Mouse (Mus musculus) stomach, embryonic 16.5 days (tissue): ENCODE results near the gene Zfp385b. TPM values are rescaled to one million over a fixed set of nuclear protein-coding genes. Genes with fewer than 3 reads are reported as not detected.
A peak's percentile ranks its signal among the peaks of the same experiment; 100 is the strongest.

ENCODE experiments used
- ATAC-seq: fragments of 200-750 bp; cut with Nextera tagmentation; 2 replicates; pipeline ENCODE4 v1.8.0; 2017; ENCODE audit warnings: moderate number of reproducible peaks, moderate TSS enrichment; ENCODE audit not compliant: insufficient read depth, low FRiP score
- H3K27ac ChIP-seq: fragments of 300-500 bp; sonication (generic); 2 replicates; pipeline ENCODE4 v1.5.1; 2014; ENCODE audit warnings: low read length
- H3K27me3 ChIP-seq: fragments of 300-500 bp; sonication (generic); 2 replicates; pipeline ENCODE4 v1.6.1; 2014; ENCODE audit warnings: low read length, control low read depth, mixed read lengths; ENCODE audit not compliant: control insufficient read depth, insufficient read depth
- H3K36me3 ChIP-seq: fragments of 300-500 bp; sonication (generic); 2 replicates; pipeline ENCODE4 v1.6.1; 2014; ENCODE audit warnings: low read length; ENCODE audit not compliant: control insufficient read depth, insufficient read depth
- H3K4me1 ChIP-seq: fragments of 300-500 bp; sonication (generic); 2 replicates; pipeline ENCODE4 v1.6.1; 2014; ENCODE audit warnings: low read length, control low read depth, mixed read lengths; ENCODE audit not compliant: control insufficient read depth, insufficient read depth
- H3K4me2 ChIP-seq: fragments of 300-500 bp; sonication (generic); 2 replicates; pipeline ENCODE4 v1.6.1; 2014; ENCODE audit warnings: low read depth, low read length, mixed read lengths
- H3K4me3 ChIP-seq: fragments of 300-500 bp; sonication (generic); replicated peaks from 2 replicates; pipeline ENCODE4 v1.5.1; 2014; ENCODE audit warnings: mild to moderate bottlenecking, low read length
- H3K9ac ChIP-seq: fragments of 300-500 bp; sonication (generic); 2 replicates; pipeline ENCODE4 v1.6.1; 2014; ENCODE audit warnings: low read length
- H3K9me3 ChIP-seq: fragments of 300-500 bp; sonication (generic); replicated peaks from 2 replicates; pipeline ENCODE4 v1.6.1; 2016; ENCODE audit warnings: low read length, control low read depth; ENCODE audit not compliant: control insufficient read depth
- WGBS: fragments of 180-500 bp; shearing (Covaris S2); extraction: QIAGEN DNeasy Blood & Tissue Kit; methylation state at CpG from one replicate; pipeline ENCODE4 v1.1.7; 2014; 5-methylcytosine and 5-hydroxymethylcytosine counted together
- polyA plus RNA-seq: library from polyadenylated mRNA; unstranded; fragments of >200 nt; fragmentation: Nextera tagmentation; extraction: Ambion mirVana; gene quantifications from 2 replicates; pipeline ENCODE4 v1.2.1, GENCODE M21; 2015

Zfp385b gene
- polyA plus RNA-seq, result 5.6 and 6.6 TPM in 2 replicates

- Histone ChIP-seq H3K27me3 (peaks cover 4% of the 10 kb centered on the region; the same call in 1 of the 2 replicates), H3K4me1 (no peaks in the 10 kb centered on the region), H3K36me3 (no peaks in the 10 kb centered on the region), H3K4me3 (no peak within 1 kb of the TSS), H3K4me2 (no peak within 1 kb of the TSS), H3K9me3 (0 out of 2 replicates have a peak, but pooled peaks cover 2% of the 10 kb centered on the region), H3K27ac (no peak within 1 kb of the TSS), H3K9ac (no peak within 1 kb of the TSS)
- ATAC-seq, result no peak
Measured at GRCm38 (mm10) chr2:77819539-77819938, at the start of gene Zfp385b. Zfp385b (minus strand) TSS chr2:77819639.

GRCm38 (mm10) chr2:77863934-77864333 lies 44.5 kb upstream of the Zfp385b start:
- peak; percentile 50; the same call in 1 of the 2 replicates for ATAC-seq
- H3K36me3 ChIP-seq, result no peaks in the 10 kb centered on the region
- H3K27me3 ChIP-seq, result no peaks in the 10 kb centered on the region
- WGBS, result 50% methylated on average over 6 of the region's 6 CpGs
- no peak overlapping the region for H3K27ac ChIP-seq
- H3K4me2 ChIP-seq, result peak overlapping the region; percentile 26
- H3K9ac ChIP-seq, result no peak overlapping the region
- H3K4me3 ChIP-seq, result 0 out of 2 replicates have a peak overlapping the region, but pooled peaks have one; percentile 2
- 0 out of 2 replicates have a peak, but pooled peaks cover 2% of the 10 kb centered on the region for H3K4me1 ChIP-seq
- no peaks in the 10 kb centered on the region for H3K9me3 ChIP-seq

- Histone ChIP-seq H3K9ac (no peak overlapping the region), H3K4me1 (0 out of 2 replicates have a peak, but pooled peaks cover 2% of the 10 kb centered on the region), H3K4me3 (0 out of 2 replicates have a peak overlapping the region, but pooled peaks have one; percentile 2), H3K27ac (no peak overlapping the region), H3K9me3 (no peaks in the 10 kb centered on the region), H3K27me3 (no peaks in the 10 kb centered on the region), H3K4me2 (peak overlapping the region; percentile 26), H3K36me3 (no peaks in the 10 kb centered on the region)
- 64% methylated on average over 15 of the region's 15 CpGs for WGBS
- ATAC-seq, result peak; percentile 47; the same call in 1 of the 2 replicates
Measured at GRCm38 (mm10) chr2:77863522-77863921, 44.1 kb upstream of the Zfp385b start.

- Histone ChIP-seq H3K9ac (no peak overlapping the region), H3K36me3 (no peaks in the 10 kb centered on the region), H3K27me3 (no peaks in the 10 kb centered on the region), H3K27ac (no peak overlapping the region), H3K9me3 (no peaks in the 10 kb centered on the region), H3K4me1 (no peaks in the 10 kb centered on the region), H3K4me3 (no peak overlapping the region), H3K4me2 (no peak overlapping the region)
- no peak for ATAC-seq
- WGBS, result 30% methylated on average over 6 of the region's 6 CpGs
Measured at GRCm38 (mm10) chr2:77841464-77841863, 22.0 kb upstream of the Zfp385b start.

- Histone ChIP-seq H3K9ac (no peak overlapping the region), H3K4me2 (no peak overlapping the region), H3K4me3 (no peak overlapping the region), H3K27me3 (no peaks in the 10 kb centered on the region), H3K9me3 (no peaks in the 10 kb centered on the region), H3K36me3 (no peaks in the 10 kb centered on the region), H3K4me1 (no peaks in the 10 kb centered on the region), H3K27ac (no peak overlapping the region)
- ATAC-seq, result no peak
- WGBS, result 80% methylated on average over 17 of the region's 17 CpGs
Measured at GRCm38 (mm10) chr2:77839587-77839986, 20.1 kb upstream of the Zfp385b start.

GRCm38 (mm10) chr2:77838688-77839087 lies 19.2 kb upstream of the Zfp385b start:
- no peak overlapping the region for H3K27ac ChIP-seq
- no peaks in the 10 kb centered on the region for H3K9me3 ChIP-seq
- H3K4me1 ChIP-seq, result no peaks in the 10 kb centered on the region
- H3K9ac ChIP-seq, result no peak overlapping the region
- no peak overlapping the region for H3K4me3 ChIP-seq
- H3K27me3 ChIP-seq, result no peaks in the 10 kb centered on the region
- H3K36me3 ChIP-seq, result no peaks in the 10 kb centered on the region
- whole genome bisulfite sequencing, result 86% methylated on average over 1 of the region's 1 CpGs
- no peak overlapping the region for H3K4me2 ChIP-seq
- no peak for ATAC-seq

- Histone ChIP-seq H3K4me1 (no peaks in the 10 kb centered on the region), H3K4me2 (no peak overlapping the region), H3K9me3 (no peaks in the 10 kb centered on the region), H3K27me3 (no peaks in the 10 kb centered on the region), H3K9ac (no peak overlapping the region), H3K4me3 (no peak overlapping the region), H3K36me3 (no peaks in the 10 kb centered on the region), H3K27ac (no peak overlapping the region)
- ATAC-seq, result no peak
- 62% methylated on average over 3 of the region's 3 CpGs for WGBS
Measured at GRCm38 (mm10) chr2:77835781-77836180, 16.3 kb upstream of the Zfp385b start.

GRCm38 (mm10) chr2:77826133-77826828 lies 6.8 kb upstream of the Zfp385b start:
- Histone ChIP-seq H3K36me3 (no peaks in the 10 kb centered on the region), H3K27me3 (no peaks in the 10 kb centered on the region), H3K27ac (no peak overlapping the region), H3K4me1 (no peaks in the 10 kb centered on the region), H3K9ac (no peak overlapping the region), H3K4me3 (no peak overlapping the region), H3K4me2 (no peak overlapping the region), H3K9me3 (no peaks in the 10 kb centered on the region)
- no peak for ATAC-seq
- WGBS, result 44% methylated on average over 7 of the region's 7 CpGs

- WGBS, result 71% methylated on average over 5 of the region's 5 CpGs
- no peak overlapping the region for H3K4me2 ChIP-seq
- peaks cover 2% of the 10 kb centered on the region; the same call in 1 of the 2 replicates for H3K27me3 ChIP-seq
- no peak overlapping the region for H3K4me3 ChIP-seq
- H3K9ac ChIP-seq, result no peak overlapping the region
- 0 out of 2 replicates have a peak, but pooled peaks cover 2% of the 10 kb centered on the region for H3K9me3 ChIP-seq
- ATAC-seq, result no peak
- no peaks in the 10 kb centered on the region for H3K36me3 ChIP-seq
- H3K27ac ChIP-seq, result no peak overlapping the region
- H3K4me1 ChIP-seq, result no peaks in the 10 kb centered on the region
Measured at GRCm38 (mm10) chr2:77823026-77823425, 3.6 kb upstream of the Zfp385b start.
